Mouse (Mus musculus) intestine, postnatal 0 days (tissue): Measurements from ENCODE around the gene Efna1. TPM values are rescaled to one million over a fixed set of nuclear protein-coding genes. Genes with fewer than 3 reads are reported as not detected.

Experiments
- ATAC-seq: fragments of 200-750 bp; cut with Nextera tagmentation; 2 replicates; pipeline ENCODE4 v1.8.0; 2017; ENCODE audit warnings: mild to moderate bottlenecking, moderate TSS enrichment, moderate library complexity
- H3K27ac ChIP-seq: fragments of 300-500 bp; sonication (generic); 2 replicates; pipeline ENCODE4 v1.5.1; 2014; ENCODE audit warnings: mild to moderate bottlenecking, low read depth, low read length, moderate library complexity
- H3K27me3 ChIP-seq: fragments of 300-500 bp; sonication (generic); replicated peaks from 2 replicates; pipeline ENCODE4 v1.6.1; 2014; ENCODE audit warnings: low read length, mixed read lengths; ENCODE audit not compliant: control insufficient read depth, insufficient read depth
- H3K36me3 ChIP-seq: fragments of 300-500 bp; sonication (generic); 2 replicates; pipeline ENCODE4 v1.6.1; 2014; ENCODE audit warnings: mild to moderate bottlenecking, moderate library complexity; ENCODE audit not compliant: control insufficient read depth, insufficient read depth
- H3K4me1 ChIP-seq: fragments of 300-500 bp; sonication (generic); replicated peaks from 2 replicates; pipeline ENCODE4 v1.6.1; 2014; ENCODE audit warnings: antibody characterized with exemption, low read length, mixed read lengths; ENCODE audit not compliant: control insufficient read depth, insufficient read depth
- H3K4me2 ChIP-seq: fragments of 300-500 bp; sonication (generic); replicated peaks from 2 replicates; pipeline ENCODE4 v1.6.1; 2014; ENCODE audit warnings: low read depth, mild to moderate bottlenecking, moderate library complexity
- H3K4me3 ChIP-seq: fragments of 300-500 bp; sonication (generic); 2 replicates; pipeline ENCODE4 v1.5.1; 2014; ENCODE audit warnings: low read depth, low read length
- H3K9ac ChIP-seq: fragments of 300-500 bp; sonication (generic); 2 replicates; pipeline ENCODE4 v1.6.1; 2014; ENCODE audit warnings: mild to moderate bottlenecking, low read depth, low read length
- H3K9me3 ChIP-seq: fragments of 300-500 bp; sonication (generic); 2 replicates; pipeline ENCODE4 v1.6.1; 2016; ENCODE audit warnings: mixed run types; ENCODE audit not compliant: control insufficient read depth
- CTCF ChIP-seq: sonication (generic); IDR thresholded peaks from 2 replicates; pipeline ENCODE4 v1.5.1; 2016; ENCODE audit warnings: low read depth, mild to moderate bottlenecking, control low read depth, antibody characterized with exemption, moderate library complexity
- WGBS: fragments of 180-500 bp; shearing (Covaris S2); extraction: QIAGEN DNeasy Blood & Tissue Kit; methylation state at CpG from one replicate; pipeline ENCODE4 v1.1.7; 2014; 5-methylcytosine and 5-hydroxymethylcytosine counted together
- polyA plus RNA-seq: library from polyadenylated mRNA; unstranded; fragments of >200 nt; fragmentation: Nextera tagmentation; extraction: Ambion mirVana; gene quantifications from 2 replicates; pipeline ENCODE4 v1.2.1, GENCODE M21; 2015

The Efna1 gene
- polyA plus RNA-seq, 1 experiment from 2014 or later: 69.8 TPM

DNA sequence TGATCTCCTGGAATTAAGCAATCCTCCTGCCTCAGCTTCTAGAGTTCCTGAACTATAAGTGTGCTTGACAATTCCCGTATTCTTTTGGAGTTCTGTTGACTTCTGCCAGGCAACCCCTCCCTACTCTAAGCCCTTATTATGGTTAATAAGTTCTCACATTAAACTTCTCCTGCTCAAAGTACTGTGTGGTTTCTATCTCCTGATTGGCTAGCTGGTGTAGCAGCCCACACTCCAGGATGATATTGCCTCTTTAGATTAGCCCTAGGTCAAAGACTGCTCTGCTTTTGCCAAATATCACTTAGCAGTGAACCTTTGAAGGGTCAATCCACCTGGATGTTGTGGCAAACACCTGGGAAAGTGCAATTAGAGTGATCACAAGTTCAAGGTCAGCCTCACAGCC is 19.1 kb upstream of the Efna1 start:
- Histone ChIP-seq H3K27ac (peak overlapping the region; percentile 91), H3K36me3 (no peaks in the 10 kb centered on the region), H3K4me3 (peak overlapping the region; percentile 6; the same call in 1 of the 2 replicates), H3K9me3 (no peaks in the 10 kb centered on the region), H3K27me3 (no peaks in the 10 kb centered on the region), H3K4me2 (peak overlapping the region; percentile 56), H3K4me1 (peaks cover 10% of the 10 kb centered on the region; the same call in 1 of the 2 replicates), H3K9ac (0 out of 2 replicates have a peak overlapping the region, but pooled peaks have one; percentile 35)
- no peak for TF ChIP-seq CTCF
- ATAC-seq: peak; percentile 82
- 20% methylated on average over 1 of the region's 1 CpGs for WGBS

DNA sequence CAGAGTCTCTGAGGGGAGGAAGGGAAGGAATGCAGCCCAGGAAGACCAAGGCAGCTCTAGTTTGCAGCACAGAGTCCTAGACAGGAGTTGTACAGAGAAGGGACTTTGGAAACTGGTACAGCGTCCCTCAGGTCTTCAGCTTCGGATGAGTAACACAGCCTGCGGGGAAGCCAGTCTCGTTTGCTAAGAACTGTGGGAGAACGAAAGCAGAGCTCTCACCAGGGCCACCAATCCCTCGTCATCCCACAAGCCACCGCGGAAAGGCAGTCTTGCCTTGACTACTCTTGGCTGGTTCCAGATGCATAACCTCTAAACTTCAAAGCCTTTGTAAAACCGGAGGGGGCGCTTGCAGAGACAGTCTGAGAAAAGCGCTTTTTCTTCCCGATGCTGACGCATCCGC is 18.6 kb upstream of the Efna1 start:
- Histone ChIP-seq H3K27ac (peak overlapping the region; percentile 91), H3K36me3 (no peaks in the 10 kb centered on the region), H3K4me2 (peak overlapping the region; percentile 56), H3K27me3 (no peaks in the 10 kb centered on the region), H3K4me3 (peak overlapping the region; percentile 6; the same call in 1 of the 2 replicates), H3K4me1 (peaks cover 10% of the 10 kb centered on the region; the same call in 1 of the 2 replicates), H3K9ac (peak overlapping the region; percentile 35; the same call in 1 of the 2 replicates), H3K9me3 (no peaks in the 10 kb centered on the region)
- 2% methylated on average over 14 of the region's 14 CpGs for WGBS
- peak; percentile 31; the same call in 1 of the 2 replicates for TF ChIP-seq CTCF
- peak; percentile 10 for ATAC-seq

DNA sequence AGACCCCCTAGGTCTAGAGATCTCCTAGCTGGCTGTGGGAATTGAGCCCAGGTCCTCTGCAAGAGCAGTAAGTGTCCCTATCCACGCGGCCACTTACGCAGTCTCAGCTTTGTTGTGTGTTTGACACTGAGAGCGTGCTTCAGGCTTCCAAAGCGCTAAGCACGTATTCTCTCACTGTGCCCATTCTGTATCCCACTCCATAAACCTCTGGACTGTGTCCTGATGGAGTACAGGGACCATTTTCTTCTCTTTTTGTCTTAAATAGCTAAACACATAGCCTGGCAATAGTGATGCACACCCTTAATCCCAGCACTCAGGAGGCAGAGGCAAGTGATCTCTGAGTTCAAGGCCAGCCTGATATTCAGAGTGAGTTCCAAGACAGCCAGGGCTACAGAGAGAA is 18.0 kb upstream of the Efna1 start:
- Histone ChIP-seq H3K9me3 (no peaks in the 10 kb centered on the region), H3K27me3 (no peaks in the 10 kb centered on the region), H3K36me3 (no peaks in the 10 kb centered on the region), H3K27ac (peak overlapping the region; percentile 91), H3K4me2 (peak overlapping the region; percentile 56), H3K4me1 (peaks cover 10% of the 10 kb centered on the region; the same call in 1 of the 2 replicates), H3K9ac (peak overlapping the region; percentile 35; the same call in 1 of the 2 replicates), H3K4me3 (no peak overlapping the region)
- WGBS: 75% methylated on average over 6 of the region's 6 CpGs
- TF ChIP-seq CTCF: no peak
- ATAC-seq: no peak

DNA sequence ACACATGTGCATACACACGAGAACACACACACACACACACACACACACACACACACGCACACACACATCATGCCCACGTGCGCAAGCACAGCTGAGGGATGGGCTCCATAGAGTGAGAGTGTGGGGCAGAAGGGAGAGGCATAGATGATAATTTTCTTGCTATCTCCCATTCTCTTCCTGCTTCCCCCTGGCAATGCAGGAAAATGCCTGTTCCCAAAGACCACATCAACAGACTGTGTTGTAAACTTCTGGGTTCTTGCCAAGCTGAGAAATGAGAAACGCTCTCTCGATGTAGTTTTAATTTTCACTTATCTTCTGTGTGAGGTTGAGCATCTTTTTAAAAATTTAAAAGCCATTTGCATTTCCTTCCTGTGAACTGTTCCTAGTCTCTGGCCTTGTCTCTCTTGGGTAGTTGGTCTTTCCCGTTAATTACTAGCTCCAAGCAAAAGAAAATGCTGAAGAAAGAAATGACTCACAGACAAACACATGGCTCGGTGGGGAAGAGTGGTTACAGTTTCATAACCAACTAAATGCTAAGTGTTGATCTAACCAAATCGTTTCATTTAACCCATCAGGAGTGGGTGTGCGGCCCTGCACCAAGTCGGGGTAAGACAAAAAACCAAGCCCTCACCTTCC is 15.9 kb upstream of the Efna1 start:
- Histone ChIP-seq H3K9me3 (no peaks in the 10 kb centered on the region), H3K4me3 (no peak overlapping the region), H3K4me2 (no peak overlapping the region), H3K36me3 (no peaks in the 10 kb centered on the region), H3K27ac (no peak overlapping the region), H3K9ac (no peak overlapping the region), H3K4me1 (peaks cover 10% of the 10 kb centered on the region), H3K27me3 (no peaks in the 10 kb centered on the region)
- no peak for TF ChIP-seq CTCF
- WGBS: 68% methylated on average over 11 of the region's 11 CpGs
- no peak for ATAC-seq

DNA sequence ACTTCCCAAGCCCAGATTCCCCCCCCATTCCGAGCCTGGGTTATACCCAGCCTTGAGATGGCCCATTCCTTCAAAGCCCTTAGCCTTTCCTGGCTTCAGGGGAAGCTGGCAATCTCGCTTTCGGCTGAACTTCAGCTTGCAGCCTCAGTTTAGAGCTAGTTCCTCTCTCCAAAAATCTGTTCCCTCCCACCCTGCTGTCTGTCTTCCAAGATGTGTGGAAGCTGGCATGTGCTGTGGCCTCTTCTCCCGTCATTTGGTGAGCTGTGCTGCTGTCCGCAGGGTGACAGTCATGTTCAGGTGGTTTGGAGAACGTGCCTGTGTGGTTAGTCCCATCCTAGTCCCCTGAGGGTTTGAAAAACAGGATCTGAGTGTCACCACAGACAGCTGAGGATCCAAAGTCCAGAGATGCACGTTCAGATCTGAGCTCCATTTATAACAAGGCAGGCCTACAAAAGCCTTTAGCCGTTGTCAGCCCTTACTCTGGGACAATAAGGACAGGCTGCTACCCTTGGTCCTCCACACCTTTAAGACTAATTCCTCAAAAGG is 14.8 kb upstream of the Efna1 start:
- Histone ChIP-seq H3K4me1 (peaks cover 10% of the 10 kb centered on the region), H3K9ac (no peak overlapping the region), H3K27ac (0 out of 2 replicates have a peak overlapping the region, but pooled peaks have one; percentile 7), H3K4me2 (no peak overlapping the region), H3K36me3 (no peaks in the 10 kb centered on the region), H3K9me3 (no peaks in the 10 kb centered on the region), H3K27me3 (no peaks in the 10 kb centered on the region), H3K4me3 (no peak overlapping the region)
- no peak for TF ChIP-seq CTCF
- no peak for ATAC-seq
- 63% methylated on average over 8 of the region's 8 CpGs for WGBS

DNA sequence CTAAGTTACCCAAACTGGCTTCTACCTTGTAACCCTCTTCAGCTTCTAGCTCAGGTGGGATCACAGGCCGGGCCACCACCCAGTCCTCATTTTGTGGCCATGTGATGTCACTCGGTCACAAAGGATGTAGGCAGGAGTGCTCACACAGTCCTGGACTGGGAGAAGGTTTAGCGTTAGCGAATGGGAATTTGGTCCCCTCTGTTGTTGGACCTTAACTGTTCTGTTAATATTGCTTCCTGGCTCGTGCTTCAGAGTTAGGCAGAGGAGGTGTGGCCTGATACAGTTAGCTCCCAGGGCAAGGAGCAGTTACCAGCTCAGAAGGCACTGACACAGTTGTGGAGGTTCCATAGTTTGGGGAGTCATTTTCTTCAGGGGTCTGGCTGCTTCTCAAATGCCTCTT is 13.3 kb upstream of the Efna1 start:
- Histone ChIP-seq H3K4me1 (peaks cover 7% of the 10 kb centered on the region), H3K27me3 (no peaks in the 10 kb centered on the region), H3K9ac (no peak overlapping the region), H3K9me3 (no peaks in the 10 kb centered on the region), H3K36me3 (no peaks in the 10 kb centered on the region), H3K4me3 (no peak overlapping the region), H3K4me2 (no peak overlapping the region), H3K27ac (peak overlapping the region; percentile 88)
- 52% methylated on average over 5 of the region's 5 CpGs for WGBS
- TF ChIP-seq CTCF: no peak
- peak; percentile 44 for ATAC-seq
